Mouse (Mus musculus) testis, adult 2 months (tissue): Measurements from ENCODE around the gene Afap1l2. TPM values are rescaled to one million over a fixed set of nuclear protein-coding genes. Genes with fewer than 3 reads are reported as not detected.

Source experiments
- H3K27ac ChIP-seq: fragments of 200-500 bp; 2 replicates; pipeline ENCODE4 v1.5.1; 2012; ENCODE audit warnings: low read depth, low read length; ENCODE audit not compliant: control insufficient read depth, insufficient read depth
- H3K27me3 ChIP-seq: fragments of 200-500 bp; 2 replicates; pipeline ENCODE4 v1.6.1; 2012; ENCODE audit warnings: mild to moderate bottlenecking, low read length, moderate library complexity; ENCODE audit not compliant: control insufficient read depth, insufficient read depth
- H3K36me3 ChIP-seq: fragments of 200-500 bp; 2 replicates; pipeline ENCODE4 v1.6.1; 2012; ENCODE audit warnings: mild to moderate bottlenecking, low read length; ENCODE audit not compliant: control insufficient read depth, insufficient read depth
- H3K4me1 ChIP-seq: fragments of 200-500 bp; 2 replicates; pipeline ENCODE4 v1.6.1; 2012; ENCODE audit warnings: low read length; ENCODE audit not compliant: control insufficient read depth, insufficient read depth
- H3K4me3 ChIP-seq: fragments of 200-500 bp; 2 replicates; pipeline ENCODE4 v1.5.1; 2012; ENCODE audit warnings: low read depth, mild to moderate bottlenecking, low read length, moderate library complexity, mixed read lengths; ENCODE audit not compliant: control insufficient read depth
- CTCF ChIP-seq: fragments of 200-500 bp; IDR thresholded peaks from 2 replicates; pipeline ENCODE4 v1.5.1; 2012; ENCODE audit warnings: low read depth, mild to moderate bottlenecking, inconsistent platforms, low read length, moderate library complexity; ENCODE audit not compliant: control insufficient read depth, insufficient read depth, insufficient replicate concordance
- POLR2A ChIP-seq: fragments of 200-500 bp; IDR thresholded peaks from 2 replicates; pipeline ENCODE4 v1.6.1; 2012; ENCODE audit warnings: low read depth, mild to moderate bottlenecking, inconsistent platforms, low read length, moderate library complexity; ENCODE audit not compliant: control insufficient read depth
- polyA plus RNA-seq: library from polyadenylated mRNA; depleted of rRNA; stranded (reverse); fragments of >200 nt; gene quantifications from 2 replicates; pipeline ENCODE4 v1.2.3, GENCODE M21; 2012

Afap1l2 gene
- polyA plus RNA-seq, 1 experiment: 0.51 TPM

DNA sequence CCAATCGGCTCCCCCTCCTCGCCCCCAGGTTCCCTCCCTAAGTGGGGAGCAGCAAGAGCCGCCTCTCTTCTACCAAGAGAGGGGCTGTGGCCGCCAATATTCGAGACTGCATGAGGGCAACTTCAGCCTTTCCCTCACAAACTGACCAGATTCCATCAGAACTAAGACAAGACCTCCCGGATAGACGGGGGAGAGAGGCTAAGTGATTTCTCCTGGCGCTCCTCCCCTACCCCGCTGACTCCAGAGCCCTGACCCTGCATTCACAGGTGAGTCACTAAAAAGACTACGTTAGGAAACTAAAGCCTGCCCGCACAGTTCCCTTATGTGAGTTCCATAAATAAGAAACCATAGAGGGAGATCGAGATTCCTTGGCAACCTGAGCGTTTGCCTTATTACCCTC lies 1.2 kb downstream of the Afap1l2 start:
- Histone ChIP-seq H3K27ac (no peak overlapping the region), H3K36me3 (no peaks in the 10 kb centered on the region), H3K27me3 (no peaks in the 10 kb centered on the region), H3K4me3 (no peak overlapping the region), H3K4me1 (no peaks in the 10 kb centered on the region; the same call in none of the 2 replicates)
- TF ChIP-seq POLR2A (no peak), CTCF (no peak)

DNA sequence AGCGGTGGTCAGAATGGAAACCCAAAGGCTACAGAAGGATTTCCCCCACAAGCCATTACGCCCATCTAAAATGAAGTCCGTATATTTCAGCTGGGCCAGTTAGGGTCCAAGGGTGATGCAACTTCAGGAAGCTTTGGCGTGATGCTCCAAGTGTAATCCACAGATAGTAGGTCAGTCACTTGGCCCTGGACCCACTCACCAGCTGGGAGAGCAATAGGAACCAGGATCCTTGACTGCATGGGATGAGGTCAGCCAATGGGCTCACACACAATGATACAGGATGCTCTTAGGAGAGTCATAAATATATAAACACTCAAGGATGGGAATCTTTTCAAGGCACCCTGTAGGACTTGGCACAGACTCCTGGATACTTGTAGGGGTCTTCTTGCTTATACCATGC lies 3.0 kb downstream of the Afap1l2 start:
- TF ChIP-seq CTCF (no peak), POLR2A (no peak)

DNA sequence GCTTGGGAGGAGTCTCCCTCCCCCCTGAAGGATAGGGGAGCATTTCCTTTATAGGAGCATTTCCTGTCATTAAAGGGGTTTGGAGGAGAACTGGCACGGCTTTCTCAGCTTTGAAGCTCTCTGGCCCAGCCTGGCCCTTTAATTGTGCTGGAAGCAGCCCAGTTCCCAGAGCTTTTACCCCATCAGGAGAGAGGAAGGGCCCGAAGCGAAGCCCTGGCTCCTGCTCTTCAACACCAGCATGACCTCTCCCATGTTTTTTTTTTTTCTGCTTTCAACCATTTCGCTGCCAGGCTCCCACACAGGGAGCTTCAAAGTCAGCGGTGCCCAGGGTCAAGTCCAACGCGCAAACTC lies 4.6 kb downstream of the Afap1l2 start:
- no peaks in the 10 kb centered on the region for H3K36me3 ChIP-seq
- H3K4me3 ChIP-seq: no peak overlapping the region
- no peaks in the 10 kb centered on the region; the same call in none of the 2 replicates for H3K4me1 ChIP-seq
- H3K27me3 ChIP-seq: no peaks in the 10 kb centered on the region
- TF ChIP-seq POLR2A (no peak), CTCF (no peak)
- no peak overlapping the region for H3K27ac ChIP-seq

More for the DNA sequence above, 3.0 kb downstream of the Afap1l2 start:
- no peak overlapping the region for H3K27ac ChIP-seq
- no peaks in the 10 kb centered on the region; the same call in none of the 2 replicates for H3K4me1 ChIP-seq
- H3K4me3 ChIP-seq: no peak overlapping the region
- no peaks in the 10 kb centered on the region for H3K36me3 ChIP-seq
- H3K27me3 ChIP-seq: no peaks in the 10 kb centered on the region

DNA sequence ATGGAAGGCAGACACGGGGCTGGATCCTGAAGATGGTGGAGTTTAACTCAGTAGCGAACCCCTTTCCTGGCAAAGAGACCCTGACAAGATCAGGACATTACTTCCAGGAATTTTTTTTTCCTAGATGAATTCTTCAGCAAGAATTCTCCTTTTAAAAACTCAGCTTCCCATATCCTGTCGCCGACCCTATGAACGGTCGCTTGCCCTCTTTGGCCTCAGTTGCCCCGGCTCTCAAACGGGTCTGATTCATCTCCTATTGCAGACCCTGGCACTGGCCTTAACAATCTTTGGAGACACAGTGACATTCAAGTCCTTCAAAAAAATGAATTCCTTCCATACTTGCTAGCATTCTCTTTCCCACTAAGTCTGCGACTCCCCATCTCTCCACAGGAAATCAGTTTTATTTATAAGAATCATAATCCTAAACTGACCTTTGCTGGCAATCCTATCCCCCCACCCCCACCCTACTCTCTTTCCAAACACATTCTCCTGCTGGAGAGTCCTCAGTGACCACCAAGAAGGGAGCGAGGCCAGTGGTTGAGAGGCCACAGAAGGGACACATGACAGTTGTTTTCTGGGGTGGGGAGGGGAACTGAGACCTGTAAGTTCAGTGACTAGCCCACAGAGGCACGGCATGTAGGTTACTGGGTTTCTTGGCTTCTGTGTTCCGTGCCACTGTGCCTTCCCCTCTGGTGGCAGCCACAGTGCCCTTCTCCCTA lies 5.1 kb downstream of the Afap1l2 start:
- Histone ChIP-seq H3K4me3 (no peak overlapping the region), H3K27me3 (no peaks in the 10 kb centered on the region), H3K27ac (no peak overlapping the region), H3K36me3 (no peaks in the 10 kb centered on the region), H3K4me1 (no peaks in the 10 kb centered on the region; the same call in 1 of the 2 replicates)
- TF ChIP-seq CTCF (no peak), POLR2A (no peak)

DNA sequence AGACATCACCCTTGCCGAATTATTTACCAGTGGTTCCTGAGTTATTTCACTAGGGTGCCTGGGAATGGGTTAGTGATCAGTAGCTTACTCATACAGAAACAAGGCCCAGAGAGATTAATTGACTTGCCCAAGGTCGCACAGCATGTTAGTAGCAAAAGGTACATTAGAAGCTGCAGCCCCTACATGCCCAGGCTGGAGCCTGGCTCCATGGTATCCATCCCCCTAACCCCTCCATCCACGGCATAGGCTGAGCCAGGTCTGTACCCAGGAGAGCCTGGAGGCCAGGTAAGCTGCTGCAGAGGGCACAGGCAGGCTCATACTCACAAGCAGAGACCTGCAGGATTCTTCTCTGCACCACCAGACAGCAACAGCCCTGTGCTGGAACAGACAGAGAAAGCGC lies 6.1 kb downstream of the Afap1l2 start:
- TF ChIP-seq POLR2A: no peak
- no peak for TF ChIP-seq CTCF
- H3K4me1 ChIP-seq: no peaks in the 10 kb centered on the region; the same call in 1 of the 2 replicates
- H3K36me3 ChIP-seq: no peaks in the 10 kb centered on the region
- H3K27me3 ChIP-seq: no peaks in the 10 kb centered on the region
- H3K27ac ChIP-seq: no peak overlapping the region
- H3K4me3 ChIP-seq: no peak overlapping the region

DNA sequence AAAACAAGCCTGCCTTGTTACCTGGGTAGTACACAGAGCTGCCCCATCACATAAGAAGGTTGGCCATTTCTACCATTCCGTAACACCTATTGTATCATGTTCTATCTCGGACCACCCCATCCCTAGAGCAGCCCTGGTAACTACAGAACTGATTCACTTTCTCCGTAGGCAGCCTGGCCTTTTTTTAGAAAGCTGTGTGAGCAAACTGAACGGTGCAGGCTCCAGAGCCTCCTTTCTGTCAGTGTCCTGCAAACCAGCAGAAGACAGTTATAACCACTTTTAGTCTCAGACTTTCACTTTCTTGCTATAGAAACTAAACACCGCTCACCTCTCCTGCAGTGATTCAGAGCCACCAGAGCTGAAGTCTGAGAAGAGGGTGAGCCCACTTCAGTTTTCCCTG lies 7.4 kb downstream of the Afap1l2 start:
- Histone ChIP-seq H3K27me3 (no peaks in the 10 kb centered on the region), H3K4me1 (no peaks in the 10 kb centered on the region; the same call in 1 of the 2 replicates)
- no peak for TF ChIP-seq CTCF

DNA sequence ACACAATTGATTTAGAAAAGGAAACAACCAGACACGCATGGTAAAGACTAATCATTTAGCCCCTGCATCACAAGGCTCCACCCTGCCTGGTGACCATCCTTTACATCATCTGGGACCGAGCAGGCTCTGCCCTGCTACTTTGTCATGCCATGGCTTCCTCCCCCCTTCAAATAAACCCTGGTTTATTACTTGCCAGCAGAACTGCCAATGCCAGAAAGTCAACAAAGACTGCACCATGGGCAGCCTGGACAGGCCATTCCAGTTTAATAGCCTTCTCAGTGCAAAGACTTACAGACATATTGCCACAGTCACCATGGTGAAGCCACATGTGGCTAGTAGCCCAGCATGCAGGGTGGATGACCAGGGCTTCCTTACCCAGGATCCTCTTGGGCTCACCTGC lies 8.2 kb downstream of the Afap1l2 start:
- TF ChIP-seq CTCF: no peak
- TF ChIP-seq POLR2A: no peak
- Histone ChIP-seq H3K27me3 (no peaks in the 10 kb centered on the region), H3K4me3 (no peak overlapping the region), H3K27ac (no peak overlapping the region), H3K4me1 (no peaks in the 10 kb centered on the region; the same call in 1 of the 2 replicates), H3K36me3 (no peaks in the 10 kb centered on the region)

More for the DNA sequence above, 7.4 kb downstream of the Afap1l2 start:
- Histone ChIP-seq H3K36me3 (no peaks in the 10 kb centered on the region), H3K27ac (no peak overlapping the region), H3K4me3 (no peak overlapping the region)
